Mouse (Mus musculus): ENCODE measurements at regions not wholly inside any gene's neighbourhood (a gene's known extent, or its start where the extent isn't known, plus 50 kb on each side); places are given as distances from the start of the nearest gene placed in this dataset.

DNA sequence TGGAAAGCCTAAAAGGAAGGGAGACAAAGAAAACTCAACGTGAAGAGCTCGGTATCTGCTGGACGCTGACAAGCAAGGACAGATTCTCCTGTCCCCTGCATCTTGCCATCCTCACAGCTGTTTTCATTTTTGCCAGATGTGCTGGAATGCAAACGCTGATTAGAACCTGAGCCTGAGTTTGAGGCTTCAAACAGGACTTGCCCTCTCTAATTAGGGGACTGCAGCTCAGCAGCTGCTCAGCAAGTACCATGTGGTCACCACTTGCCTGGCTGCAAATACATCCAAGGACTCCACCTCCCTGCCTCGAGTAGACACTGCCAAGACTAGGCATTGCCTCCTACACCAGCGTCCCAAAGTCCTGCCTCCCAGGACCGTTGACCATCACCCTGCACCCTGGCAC lies 140.7 kb downstream of the Cdc5l start:
- TF ChIP-seq POLR2A (IDR thresholded peaks at IDR 0.05; ENCODE audit: borderline replicate concordance, extremely low read depth, low read depth, low read length) (no peak), CTCF (IDR thresholded peaks at IDR 0.05; ENCODE audit: insufficient read depth, low read length) (no peak)
